Mouse (Mus musculus) lung, postnatal 0 days (tissue): ENCODE measurements around the gene Ephb2. TPM values are rescaled to one million over a fixed set of nuclear protein-coding genes. Genes with fewer than 3 reads are reported as not detected.

Source experiments
- ATAC-seq: fragments of 200-750 bp; cut with Nextera tagmentation; 2 replicates; pipeline ENCODE4 v1.8.0; 2017; ENCODE audit warnings: moderate library complexity
- DNase-seq: peaks from one replicate; pipeline ENCODE4 v3.0.0-alpha.2; 2016; ENCODE audit warnings: low spot score
- H3K27ac ChIP-seq: fragments of 300-500 bp; sonication (generic); 2 replicates; pipeline ENCODE4 v1.5.1; 2014; ENCODE audit warnings: antibody characterized with exemption, mild to moderate bottlenecking, low read length, mixed read lengths
- H3K27me3 ChIP-seq: fragments of 300-500 bp; sonication (generic); replicated peaks from 2 replicates; pipeline ENCODE4 v1.6.1; 2014; ENCODE audit warnings: low read length, mixed read lengths; ENCODE audit not compliant: insufficient read depth
- H3K36me3 ChIP-seq: fragments of 300-500 bp; sonication (generic); 2 replicates; pipeline ENCODE4 v1.6.1; 2014; ENCODE audit warnings: low read length, mixed read lengths; ENCODE audit not compliant: insufficient read depth
- H3K4me1 ChIP-seq: fragments of 300-500 bp; sonication (generic); 2 replicates; pipeline ENCODE4 v1.6.1; 2014; ENCODE audit warnings: antibody characterized with exemption, low read depth, low read length, mixed read lengths; ENCODE audit not compliant: insufficient read depth
- H3K4me2 ChIP-seq: fragments of 300-500 bp; sonication (generic); replicated peaks from 2 replicates; pipeline ENCODE4 v1.6.1; 2014; ENCODE audit warnings: low read depth, mild to moderate bottlenecking, low read length, moderate library complexity, mixed read lengths
- H3K4me3 ChIP-seq: fragments of 300-500 bp; sonication (generic); 2 replicates; pipeline ENCODE4 v1.5.1; 2014; ENCODE audit warnings: low read depth, low read length
- H3K9ac ChIP-seq: fragments of 300-500 bp; sonication (generic); replicated peaks from 2 replicates; pipeline ENCODE4 v1.6.1; 2014; ENCODE audit warnings: low read depth, mild to moderate bottlenecking
- H3K9me3 ChIP-seq: fragments of 300-500 bp; sonication (generic); 2 replicates; pipeline ENCODE4 v1.6.1; 2016; ENCODE audit warnings: low read length, mixed read lengths
- CTCF ChIP-seq: IDR thresholded peaks from 2 replicates; pipeline ENCODE4 v1.5.1; 2016; ENCODE audit warnings: antibody characterized with exemption, mild to moderate bottlenecking
- EP300 ChIP-seq: IDR thresholded peaks from 2 replicates; pipeline ENCODE4 v1.6.1; 2016; ENCODE audit warnings: antibody characterized with exemption, mild to moderate bottlenecking, control low read depth
- WGBS: fragments of 180-500 bp; shearing (Covaris S2); extraction: QIAGEN DNeasy Blood & Tissue Kit; methylation state at CpG from one replicate; pipeline ENCODE4 v1.1.7; 2014; 5-methylcytosine and 5-hydroxymethylcytosine counted together
- polyA plus RNA-seq: library from polyadenylated mRNA; unstranded; fragments of >200 nt; fragmentation: Nextera tagmentation; extraction: Ambion mirVana; gene quantifications from 2 replicates; pipeline ENCODE4 v1.2.1, GENCODE M21; 2015

Gene Ephb2
- polyA plus RNA-seq, 1 experiment from 2014 or later, result 0.63 TPM

DNA sequence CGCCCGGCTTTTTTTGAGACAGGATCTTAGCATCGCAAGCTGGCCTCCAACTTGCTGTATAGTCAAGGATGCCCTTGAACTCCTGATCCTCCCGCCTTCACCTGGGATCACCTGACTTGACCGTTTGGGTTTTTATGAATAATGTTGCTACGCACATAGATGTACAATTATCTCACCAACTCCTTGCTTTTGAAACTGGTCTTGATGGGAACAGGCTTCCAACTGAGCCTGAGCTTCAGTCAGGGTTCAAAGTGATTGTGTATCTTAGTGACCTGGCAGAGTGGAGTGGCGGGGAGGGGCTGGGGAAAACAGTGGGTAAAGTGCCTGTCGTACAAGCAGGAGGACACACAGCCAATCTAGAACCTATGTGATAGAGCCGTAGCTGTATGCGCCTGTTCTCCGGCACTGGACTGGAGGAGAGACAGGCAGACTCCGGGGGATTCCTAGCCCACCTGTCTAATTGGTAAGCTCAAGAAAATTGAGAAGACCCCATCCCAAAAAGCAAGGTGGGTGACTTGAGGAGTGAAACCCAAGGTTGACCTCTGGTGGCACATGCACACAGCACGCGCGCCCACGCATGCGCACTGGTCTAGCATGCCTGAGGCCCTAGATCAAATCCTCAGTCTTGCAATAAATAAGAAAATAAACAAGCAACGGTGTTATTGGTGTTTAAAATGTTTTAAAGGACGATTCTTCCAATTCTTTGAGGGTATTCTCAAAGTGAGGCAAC is 229.9 kb downstream of the Ephb2 start:
- Histone ChIP-seq H3K27me3 (no peaks in the 10 kb centered on the region), H3K36me3 (no peaks in the 10 kb centered on the region), H3K9ac (no peak overlapping the region), H3K9me3 (no peaks in the 10 kb centered on the region), H3K4me3 (no peak overlapping the region), H3K4me1 (peaks cover 3% of the 10 kb centered on the region; the same call in 1 of the 2 replicates), H3K4me2 (no peak overlapping the region), H3K27ac (no peak overlapping the region)
- no peak for DNase-seq
- WGBS, result 84% methylated on average over 19 of the region's 19 CpGs
- no peak for TF ChIP-seq EP300
- no peak for ATAC-seq

DNA sequence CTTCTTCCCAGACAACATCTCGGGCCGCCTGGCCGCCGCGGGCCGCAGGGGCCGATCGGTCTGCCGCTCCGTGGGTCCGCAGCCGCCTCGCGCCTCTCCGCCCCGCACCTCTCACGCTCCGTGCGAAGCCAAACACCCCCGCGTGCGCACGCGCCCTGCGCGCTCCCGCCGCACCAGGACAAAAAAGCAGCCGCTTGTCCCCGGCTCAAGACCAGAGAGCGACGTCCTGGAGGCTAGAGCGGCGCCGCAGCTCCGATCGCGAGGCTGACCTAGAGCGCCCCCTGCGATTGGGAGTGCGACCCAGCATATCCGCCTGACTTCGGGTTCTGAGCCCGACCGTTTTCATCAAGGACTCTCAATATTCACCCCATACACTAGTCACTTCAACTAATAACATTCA is 233.2 kb downstream of the Ephb2 start, which contains the start of gene Kdm1a:
Gene Kdm1a, minus strand, starts transcription at position 156 of the 400 bp plus-strand sequence.
- peak within 1 kb of the TSS; percentile 90 for H3K9ac ChIP-seq
- WGBS, result 0% methylated on average over 39 of the region's 45 CpGs
- H3K9me3 ChIP-seq, result no peaks in the 10 kb centered on the region
- H3K27ac ChIP-seq, result peak within 1 kb of the TSS; percentile 91
- no peaks in the 10 kb centered on the region for H3K36me3 ChIP-seq
- peak; percentile 94 for DNase-seq
- peak within 1 kb of the TSS; percentile 88 for H3K4me3 ChIP-seq
- peak; percentile 95 for TF ChIP-seq CTCF
- no peak for TF ChIP-seq EP300
- H3K4me1 ChIP-seq, result peaks cover 8% of the 10 kb centered on the region; the same call in 1 of the 2 replicates
- no peaks in the 10 kb centered on the region for H3K27me3 ChIP-seq
- H3K4me2 ChIP-seq, result peak within 1 kb of the TSS; percentile 56
- ATAC-seq, result peak; percentile 91

- ATAC-seq (peak; percentile 67), DNase-seq (peak; percentile 54)
- H3K27me3 ChIP-seq, result no peaks in the 10 kb centered on the region
- H3K9ac ChIP-seq, result peak overlapping the region; percentile 90
- H3K4me2 ChIP-seq, result peak overlapping the region; percentile 56
- peak overlapping the region; percentile 91 for H3K27ac ChIP-seq
- peak overlapping the region; percentile 88 for H3K4me3 ChIP-seq
- no peak for TF ChIP-seq CTCF
- no peak for TF ChIP-seq EP300
- WGBS, result under 1% methylated on average over 56 of the region's 68 CpGs
- H3K9me3 ChIP-seq, result no peaks in the 10 kb centered on the region
- no peaks in the 10 kb centered on the region for H3K36me3 ChIP-seq
- peaks cover 8% of the 10 kb centered on the region; the same call in 1 of the 2 replicates for H3K4me1 ChIP-seq
Measured at GRCm38 (mm10) chr4:136602018-136602554, 233.7 kb downstream of the Ephb2 start.

DNA sequence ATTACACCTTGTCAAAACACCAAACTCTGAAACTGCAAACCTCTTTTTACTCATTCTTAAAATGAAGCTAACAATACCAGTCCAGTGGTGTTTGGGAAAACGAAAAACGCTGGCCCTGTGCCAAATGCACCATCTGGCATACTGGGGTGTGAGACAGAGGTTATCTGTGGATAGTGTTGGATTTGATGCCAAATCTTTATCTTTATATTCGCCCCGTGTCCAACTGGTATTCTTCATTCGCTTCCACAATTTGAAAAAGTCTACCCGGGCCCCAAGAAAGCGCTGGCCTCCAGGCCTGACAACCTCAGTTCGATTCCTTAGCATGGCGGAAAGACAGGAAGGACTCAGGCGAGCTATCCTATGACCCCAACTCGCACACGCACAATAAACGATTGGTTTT is 234.3 kb downstream of the Ephb2 start:
- Histone ChIP-seq H3K9me3 (no peaks in the 10 kb centered on the region), H3K27ac (peak overlapping the region; percentile 91), H3K27me3 (no peaks in the 10 kb centered on the region), H3K4me3 (peak overlapping the region; percentile 88), H3K9ac (peak overlapping the region; percentile 90; the same call in 1 of the 2 replicates), H3K36me3 (no peaks in the 10 kb centered on the region), H3K4me1 (peaks cover 8% of the 10 kb centered on the region; the same call in 1 of the 2 replicates), H3K4me2 (peak overlapping the region; percentile 56)
- 1% methylated on average over 13 of the region's 13 CpGs for WGBS
- DNase-seq, result peak; percentile 38
- TF ChIP-seq EP300 (no peak), CTCF (no peak)
- ATAC-seq, result peak; percentile 5

DNA sequence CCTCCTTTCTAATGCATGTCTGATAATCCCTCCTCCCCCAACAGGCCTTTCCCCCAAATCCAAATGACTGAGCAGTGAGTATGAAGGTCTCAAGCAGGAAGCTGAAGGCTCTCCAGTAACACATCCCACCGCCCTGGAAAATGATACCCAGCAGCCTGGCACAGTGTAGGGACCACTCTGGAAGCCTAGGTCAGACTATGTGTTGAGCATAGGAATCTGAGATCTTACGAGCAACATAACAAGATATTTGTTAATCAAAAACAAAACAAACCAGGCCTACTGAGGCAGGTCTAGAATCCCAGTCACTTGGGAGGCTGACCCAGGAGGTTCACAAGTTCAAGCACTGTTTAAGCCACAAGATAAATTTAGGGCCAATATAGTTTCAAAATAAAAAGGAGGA is 235.3 kb downstream of the Ephb2 start:
- Histone ChIP-seq H3K27ac (no peak overlapping the region), H3K27me3 (no peaks in the 10 kb centered on the region), H3K4me1 (peaks cover 8% of the 10 kb centered on the region; the same call in 1 of the 2 replicates), H3K36me3 (no peaks in the 10 kb centered on the region), H3K9me3 (no peaks in the 10 kb centered on the region), H3K4me3 (no peak overlapping the region), H3K9ac (no peak overlapping the region), H3K4me2 (peak overlapping the region; percentile 9; the same call in 1 of the 2 replicates)
- TF ChIP-seq EP300 (no peak), CTCF (no peak)
- DNase-seq, result no peak
- 81% methylated on average over 2 of the region's 2 CpGs for WGBS
- ATAC-seq, result no peak

- over 99% methylated on average over 3 of the region's 3 CpGs for WGBS
- H3K9ac ChIP-seq, result no peak overlapping the region
- no peak overlapping the region for H3K4me2 ChIP-seq
- no peak overlapping the region for H3K4me3 ChIP-seq
- DNase-seq (no peak), ATAC-seq (no peak)
- no peaks in the 10 kb centered on the region for H3K9me3 ChIP-seq
- H3K4me1 ChIP-seq, result peaks cover 8% of the 10 kb centered on the region; the same call in 1 of the 2 replicates
- H3K27me3 ChIP-seq, result no peaks in the 10 kb centered on the region
- peak; percentile 42 for TF ChIP-seq CTCF
- TF ChIP-seq EP300, result no peak
- no peaks in the 10 kb centered on the region for H3K36me3 ChIP-seq
- no peak overlapping the region for H3K27ac ChIP-seq
Measured at GRCm38 (mm10) chr4:136599869-136600268, 235.9 kb downstream of the Ephb2 start.
